Mouse (Mus musculus) heart, postnatal 14 days (tissue): ENCODE measurements at regions not wholly inside any gene's neighbourhood (a gene's known extent, or its start where the extent isn't known, plus 50 kb on each side); places are given as distances from the start of the nearest gene placed in this dataset.
A peak's percentile ranks its signal among the peaks of the same experiment; 100 is the strongest.

Experiments used
- DNase-seq, 2 experiments: peaks; one replicate each; pipeline ENCODE4 v3.0.0; 2021 to 2022
- intact Hi-C: fragments of 180-260 bp; cut with DNase I; formaldehyde crosslinking; loops from one replicate; pipeline ENCODE4 v1.15.1; 2025

DNA sequence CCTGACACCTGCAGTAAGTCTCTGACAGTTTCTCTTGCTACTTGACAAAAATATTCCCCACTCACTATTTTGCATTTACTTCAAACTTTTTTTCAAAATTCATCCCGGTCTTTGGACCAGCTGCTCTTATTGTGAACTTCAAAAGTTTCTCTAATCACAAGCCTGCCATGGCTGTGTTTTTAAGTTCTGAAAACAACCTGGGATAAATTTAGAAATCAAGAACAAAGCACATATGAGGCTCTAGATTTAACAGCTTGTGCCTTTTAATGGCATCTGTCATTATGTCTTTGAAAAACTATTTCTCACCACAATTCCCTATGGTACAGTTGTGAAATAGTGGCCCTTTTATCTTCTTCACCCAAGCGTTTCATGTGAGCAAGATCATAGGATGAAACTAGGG, 232.4 kb upstream of the Kcnd2 start:
- no peak for DNase-seq
- intact Hi-C loops: no loop called here

DNA sequence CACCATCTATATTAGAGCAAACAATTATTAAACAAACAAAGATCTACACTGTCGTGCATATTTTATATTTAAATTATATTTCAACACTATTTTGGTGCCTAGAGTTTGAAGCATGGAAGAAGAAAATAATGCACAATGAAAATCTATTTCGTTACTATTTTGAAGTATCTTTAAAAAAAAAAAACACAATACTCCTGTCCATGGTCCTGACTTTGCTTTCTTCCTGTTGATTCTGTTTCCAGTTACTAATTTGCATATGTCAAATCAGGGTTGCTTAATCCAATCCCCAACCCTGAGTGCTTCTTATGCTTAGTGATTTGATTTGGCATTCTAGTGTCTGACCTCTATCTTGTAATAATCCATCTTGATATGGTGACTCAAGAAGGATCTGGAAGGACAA, 210.2 kb upstream of the Kcnd2 start:
- DNase-seq: no peak
- intact Hi-C loops: no loop called here

DNA sequence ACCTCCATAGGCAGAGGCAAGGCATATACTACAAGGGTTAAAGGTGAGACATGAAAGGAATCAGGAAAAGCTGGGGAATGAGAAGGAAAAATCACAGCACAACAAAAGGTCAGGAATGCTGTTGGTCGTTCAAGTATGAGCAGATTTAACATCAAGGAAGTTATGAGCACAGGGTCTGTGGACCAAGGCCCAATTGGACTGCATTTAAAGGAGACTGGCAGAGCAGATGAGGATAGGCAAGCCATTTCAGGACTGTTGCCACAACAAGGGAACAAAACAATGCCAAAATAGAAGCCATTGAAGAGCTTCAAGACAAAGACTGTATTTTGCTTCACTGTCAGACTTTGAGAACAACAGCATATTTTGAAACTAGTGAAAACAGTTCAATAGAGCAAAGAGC, 167.4 kb upstream of the Kcnd2 start:
- DNase-seq: peak in 1 of 2 experiments; percentile 14
- intact Hi-C loops: no loop called here

DNA sequence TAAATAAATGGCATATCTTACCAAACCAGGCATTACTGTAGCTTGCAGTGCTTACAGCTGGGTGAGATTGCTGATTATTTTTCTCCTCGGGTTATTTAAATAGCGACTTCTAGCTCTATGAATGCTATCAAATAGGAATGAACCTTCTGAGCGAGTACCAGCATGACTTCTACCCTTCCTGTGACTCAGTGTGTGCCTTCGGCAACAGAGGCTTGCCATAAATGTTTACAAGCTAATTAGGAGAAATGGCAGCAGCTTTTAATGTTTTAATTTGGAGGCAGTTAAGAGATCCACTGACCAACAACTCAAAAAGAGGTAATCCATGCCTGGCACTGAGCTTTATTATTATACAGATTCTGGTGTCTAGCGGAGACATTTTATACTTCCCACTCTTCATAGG, 122.3 kb upstream of the Kcnd2 start:
- DNase-seq: no peak
- intact Hi-C loops: no loop called here

DNA sequence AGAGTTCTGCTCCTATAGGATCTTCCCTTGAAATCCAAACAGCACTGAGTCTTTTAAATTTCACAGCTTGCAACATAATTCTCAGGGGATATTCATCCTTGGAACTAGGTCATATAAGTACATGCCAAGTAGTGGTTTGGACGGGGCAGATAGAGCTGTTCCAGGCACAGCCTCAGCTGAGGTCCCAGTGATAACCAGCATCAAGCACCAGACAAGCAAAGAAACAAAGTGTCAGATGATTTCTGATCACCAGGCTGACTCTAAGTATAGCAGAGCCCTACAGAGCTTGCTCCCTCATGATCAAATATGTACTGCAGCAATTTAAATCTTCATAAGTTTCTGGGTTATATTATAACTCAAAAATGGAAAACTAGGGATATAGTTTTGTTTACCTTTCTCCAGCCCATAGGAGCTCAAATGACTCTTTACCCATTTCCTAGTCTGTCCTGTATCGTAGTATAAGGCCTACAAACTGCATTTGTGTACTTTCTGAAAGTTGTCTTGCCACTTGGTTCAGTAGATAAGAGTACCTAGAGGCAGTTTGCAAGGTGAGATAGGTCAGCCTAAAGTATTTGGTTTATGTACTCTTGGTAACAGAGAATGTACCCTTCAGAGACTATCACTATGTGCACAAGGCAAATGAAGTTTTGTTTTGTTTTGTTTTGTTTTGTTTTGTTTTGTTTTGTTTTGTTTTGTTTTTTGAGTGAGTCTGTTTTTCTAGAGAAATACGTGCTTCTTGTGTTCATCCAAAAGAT, 103.9 kb upstream of the Kcnd2 start:
- peak in 1 of 2 experiments; percentile 4 for DNase-seq
- intact Hi-C loops: no loop called here

DNA sequence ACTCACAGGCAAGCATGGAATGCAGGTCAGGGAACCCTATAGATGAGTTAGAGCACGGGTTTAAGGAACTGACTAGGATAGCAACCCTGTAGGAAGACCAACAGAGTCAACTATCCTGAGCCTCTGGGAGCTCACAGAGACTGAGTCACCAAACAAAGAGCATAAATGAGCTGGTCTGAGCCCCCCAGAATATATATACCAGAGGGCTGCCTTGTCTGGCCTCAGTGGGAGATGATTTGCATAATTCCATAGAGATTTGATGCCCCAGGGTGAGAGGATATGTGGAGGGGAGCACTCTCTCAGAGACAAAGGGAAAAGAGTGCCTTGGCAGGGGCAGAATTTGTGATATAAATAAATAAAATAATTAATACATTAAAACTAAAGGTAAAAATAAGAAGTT, 93.2 kb upstream of the Kcnd2 start:
- DNase-seq: no peak
- intact Hi-C loops: no loop called here

DNA sequence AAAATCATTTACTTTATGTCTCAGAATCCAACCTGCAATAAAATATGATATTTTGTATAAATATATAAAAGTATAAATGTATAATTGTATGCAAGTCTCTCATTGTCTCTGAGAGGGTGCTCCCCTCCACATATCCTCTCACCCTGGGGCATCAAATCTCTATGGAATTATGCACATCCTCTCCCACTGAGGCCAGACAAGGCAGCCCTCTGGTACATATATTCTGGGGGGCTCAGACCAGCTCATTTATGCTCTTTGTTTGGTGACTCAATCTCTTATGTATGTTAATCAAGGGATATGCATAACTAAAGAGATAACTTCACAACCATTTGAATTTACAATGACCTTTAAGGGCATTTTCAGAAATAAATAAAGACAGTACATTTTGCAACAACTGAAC, 92.5 kb upstream of the Kcnd2 start:
- no peak for DNase-seq
- intact Hi-C loops: no loop called here
